Mouse (Mus musculus): ENCODE results near the gene Lrrfip2.

Gene Lrrfip2

DNA sequence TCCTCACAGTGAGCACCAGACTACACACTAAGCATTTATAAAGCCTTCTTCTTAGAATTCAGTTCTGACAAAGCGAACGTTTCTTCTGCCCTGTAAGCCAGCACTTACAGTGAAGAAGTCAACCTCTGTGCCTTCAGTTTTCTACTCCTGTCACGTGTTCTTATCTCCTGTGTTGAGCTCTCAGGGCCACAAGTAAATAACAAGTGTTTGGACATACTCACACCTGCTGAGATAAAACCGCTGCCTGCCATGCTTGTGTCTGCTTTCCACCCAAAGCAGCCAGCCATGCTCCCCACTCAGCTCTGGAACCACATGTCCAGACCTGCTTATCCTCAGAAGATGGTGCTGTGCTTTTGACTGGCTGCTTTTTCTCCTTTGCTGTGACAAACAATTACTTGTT is 49.2 kb downstream of the Lrrfip2 start:
- in situ Hi-C loops (cut with MboI) = no loop called here

DNA sequence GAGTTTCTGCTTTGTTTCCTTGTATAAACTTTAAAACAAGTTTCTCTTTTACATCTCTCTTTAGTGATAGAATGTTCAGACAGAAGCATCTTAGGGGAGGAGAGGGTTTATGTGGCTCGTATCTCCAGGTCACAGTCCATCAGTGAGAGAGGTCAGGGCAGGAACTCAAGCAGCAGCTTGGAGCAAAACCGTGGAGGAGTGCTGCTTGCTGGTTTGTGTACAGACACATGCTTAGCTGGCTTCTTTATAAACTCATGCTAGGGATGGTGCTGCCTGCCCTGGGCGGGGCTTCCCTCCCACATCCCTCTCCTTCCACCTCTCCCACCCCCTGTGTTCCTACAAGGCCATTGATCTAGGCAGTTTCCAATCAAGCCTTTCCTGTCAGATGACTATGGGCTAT is 53.0 kb downstream of the Lrrfip2 start:
- in situ Hi-C loops (cut with MboI) = no loop called here

DNA sequence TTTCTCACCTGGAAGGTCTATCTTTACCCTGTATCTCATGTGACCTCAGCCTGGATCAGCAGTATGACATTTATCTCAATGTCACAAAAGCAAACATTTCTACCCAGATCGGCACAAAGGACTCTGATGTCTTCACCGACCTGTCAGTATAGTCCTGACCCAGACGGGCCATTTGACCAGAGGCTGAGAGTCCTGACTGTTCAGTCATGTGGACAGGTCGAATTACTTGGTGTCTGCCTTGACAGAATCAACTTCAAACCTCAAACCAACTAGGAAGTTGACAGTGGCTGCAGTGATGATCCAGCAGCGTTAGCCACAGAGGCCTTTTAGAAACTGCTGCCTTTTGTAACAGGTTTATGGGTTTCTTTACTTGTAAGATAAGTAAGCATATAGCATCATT is 56.7 kb downstream of the Lrrfip2 start:
- in situ Hi-C loops (cut with MboI) = no loop called here

DNA sequence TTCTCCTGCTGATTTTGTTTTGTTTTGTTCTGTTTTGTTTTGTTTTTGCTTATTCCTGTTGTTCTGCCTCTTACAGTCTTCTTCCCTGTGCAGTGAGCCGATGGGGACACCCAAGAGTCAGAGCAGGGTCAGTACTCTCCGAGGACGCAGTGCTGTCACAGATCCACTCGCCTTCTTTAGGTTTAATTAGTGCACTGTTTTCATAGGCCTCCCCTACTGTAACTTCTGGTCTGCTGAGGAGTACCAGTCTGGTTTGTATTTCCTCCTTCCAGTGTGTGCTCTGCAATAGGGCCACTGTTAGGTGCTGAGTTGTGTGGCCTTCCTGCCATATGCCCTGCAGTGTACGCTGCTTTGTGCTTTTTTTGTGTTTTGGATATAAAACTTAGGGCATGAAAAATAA is 61.6 kb downstream of the Lrrfip2 start:
- in situ Hi-C loops (cut with MboI) = no loop called here

DNA sequence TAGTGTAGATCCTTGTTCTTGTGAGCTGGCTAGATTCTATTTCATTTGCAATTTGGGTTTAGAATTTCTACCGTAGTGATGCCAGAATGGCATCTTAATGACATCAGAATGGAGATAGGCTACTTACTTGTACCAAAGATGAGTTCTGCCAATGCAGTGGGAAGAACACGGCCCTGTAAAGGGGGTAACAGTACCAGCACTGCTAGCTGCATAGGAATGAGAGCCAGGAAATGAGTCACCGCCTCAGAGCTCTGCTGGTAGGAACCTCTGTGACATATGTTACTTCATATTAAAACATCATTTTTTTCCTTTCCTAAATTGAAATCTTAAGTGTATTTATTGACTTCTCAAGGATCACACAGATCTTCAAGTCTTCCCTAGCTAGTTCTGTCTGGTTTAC is 64.8 kb downstream of the Lrrfip2 start:
- in situ Hi-C loops (cut with MboI) = no loop called here

DNA sequence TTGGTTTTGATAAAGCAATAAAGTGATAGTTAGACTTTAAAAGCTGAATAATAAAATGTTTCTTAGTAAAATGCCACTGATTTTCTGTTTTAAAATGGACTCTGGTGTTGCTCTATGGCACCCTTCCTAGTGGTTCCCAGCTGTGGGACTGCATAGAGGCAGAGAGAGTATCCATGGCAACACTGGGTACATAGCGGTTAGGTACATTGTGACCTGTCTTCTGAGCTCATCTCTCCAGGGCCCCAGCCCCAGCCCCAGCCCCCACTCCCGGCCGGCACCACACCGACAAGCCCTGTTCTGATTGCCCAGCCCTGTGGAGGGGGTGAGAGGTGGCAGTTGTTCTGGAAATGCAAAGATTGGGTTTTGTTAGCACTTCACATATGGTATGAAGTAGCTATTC is 67.5 kb downstream of the Lrrfip2 start:
- in situ Hi-C loops (cut with MboI) = no loop called here

DNA sequence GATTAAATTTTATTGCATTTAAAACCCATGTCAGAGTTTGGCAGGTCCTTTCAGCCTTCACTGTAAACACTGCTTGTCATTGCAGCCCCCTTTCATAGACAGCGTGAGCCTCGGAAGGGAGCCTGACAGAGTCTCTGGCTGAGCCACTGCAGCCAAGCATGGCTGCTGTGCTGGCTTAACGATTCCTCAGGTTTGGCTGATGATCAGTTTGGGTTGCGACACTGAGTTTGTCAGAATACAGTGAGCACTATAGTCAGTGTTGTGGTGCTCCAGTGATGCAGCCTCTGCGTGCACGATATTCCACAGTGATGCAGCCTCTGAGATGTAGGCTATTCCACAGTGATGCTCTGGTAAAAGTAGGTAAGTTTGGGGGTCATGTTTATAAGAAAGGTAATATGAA is 69.5 kb downstream of the Lrrfip2 start:
- in situ Hi-C loops (cut with MboI) = no loop called here

DNA sequence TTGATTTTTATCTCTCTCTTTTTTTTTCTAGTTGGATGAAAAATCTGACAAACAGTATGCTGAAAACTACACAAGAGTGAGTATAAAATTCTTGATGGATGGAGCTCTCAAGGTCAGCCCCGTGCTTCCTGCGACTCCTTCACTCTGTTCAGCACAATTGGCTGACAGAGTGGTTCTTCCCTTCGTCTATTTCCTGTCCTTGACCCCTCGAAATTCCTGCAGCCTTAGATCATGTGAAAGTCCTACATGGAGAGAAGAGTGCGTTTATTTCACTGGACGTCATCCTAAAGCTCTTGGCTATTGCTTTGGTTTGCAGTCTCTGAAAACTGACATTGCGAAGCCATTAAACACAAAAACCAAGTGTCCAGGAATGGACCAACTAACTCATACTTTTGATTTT is 71.3 kb downstream of the Lrrfip2 start:
- in situ Hi-C loops (cut with MboI) = no loop called here

DNA sequence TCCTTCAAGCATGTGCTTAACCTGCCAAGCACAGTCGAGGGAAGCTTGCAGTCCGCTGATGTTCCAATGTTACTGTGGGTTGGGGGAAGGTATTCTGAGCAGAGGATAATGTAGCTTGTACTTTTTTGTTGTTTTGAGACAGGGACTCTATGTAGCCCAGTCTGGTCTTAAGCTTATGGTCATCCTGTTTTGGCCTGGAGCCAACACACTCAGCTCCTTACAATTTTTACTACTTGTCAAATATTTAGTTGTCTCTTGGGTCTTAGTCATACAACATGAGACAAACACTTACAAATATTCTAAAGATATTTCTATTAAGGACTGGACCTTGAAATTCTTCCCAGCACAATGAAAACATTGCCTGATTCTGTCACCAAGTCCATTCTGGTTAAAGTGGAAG is 75.8 kb downstream of the Lrrfip2 start:
- in situ Hi-C loops (cut with MboI) = no loop called here

DNA sequence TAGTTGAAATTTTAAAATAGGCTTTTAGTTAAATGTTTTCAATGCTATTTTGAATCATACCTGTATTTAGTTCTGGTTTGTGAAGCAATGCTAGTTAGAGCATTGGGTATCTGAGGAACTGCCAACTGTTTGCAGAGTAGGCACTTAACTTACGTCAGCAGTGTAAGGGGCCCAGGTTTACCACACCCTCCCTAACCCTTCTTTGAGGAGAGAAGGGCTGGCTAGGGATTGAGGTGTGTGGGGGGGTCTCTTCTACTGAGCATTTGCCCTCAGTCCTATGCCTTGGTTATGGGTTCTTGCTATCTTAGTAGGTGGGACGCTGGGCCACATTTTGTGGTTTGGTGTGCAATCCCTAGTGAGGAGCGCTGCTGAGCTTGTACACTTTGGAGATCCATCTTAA is 79.7 kb downstream of the Lrrfip2 start:
- in situ Hi-C loops (cut with MboI) = no loop called here

DNA sequence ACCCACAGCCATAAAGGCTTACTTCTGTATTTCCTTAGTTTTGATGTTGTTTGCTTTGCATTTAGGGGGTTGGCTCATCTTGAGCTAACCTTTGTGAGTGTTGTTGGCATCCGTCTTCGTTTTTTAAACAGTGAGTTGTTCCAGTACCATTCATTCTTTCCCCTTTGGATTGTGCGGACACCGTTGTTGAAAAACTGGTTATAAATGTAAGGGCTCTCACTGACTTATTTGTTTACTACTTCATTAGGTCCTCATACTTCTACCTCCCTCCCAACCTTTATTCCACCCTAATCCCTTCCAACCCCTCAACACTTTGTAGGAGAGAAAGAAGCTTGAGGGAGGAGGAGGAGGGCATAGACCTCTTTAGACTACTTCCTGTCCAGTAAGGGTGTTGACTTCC is 80.3 kb downstream of the Lrrfip2 start:
- in situ Hi-C loops (cut with MboI) = no loop called here

DNA sequence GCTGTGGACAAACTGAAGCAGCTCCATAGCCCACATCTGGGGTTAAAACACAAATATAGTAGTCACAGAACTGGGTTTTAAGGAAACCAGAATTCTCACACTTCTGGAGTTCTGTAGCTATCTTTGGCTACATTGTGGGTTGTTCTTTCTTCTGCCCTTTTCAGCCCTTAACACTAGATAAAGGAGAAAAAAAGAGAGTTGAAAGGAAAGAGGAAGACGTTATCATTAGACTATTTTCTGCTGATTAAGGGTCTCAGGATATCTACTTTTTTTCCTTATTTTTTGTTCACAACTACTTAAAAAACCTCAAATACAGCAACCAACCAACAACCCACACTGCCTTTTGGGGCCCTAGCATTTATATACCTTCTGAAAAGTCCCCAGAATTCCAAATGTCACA is 80.9 kb downstream of the Lrrfip2 start:
- in situ Hi-C loops (cut with MboI) = no loop called here

DNA sequence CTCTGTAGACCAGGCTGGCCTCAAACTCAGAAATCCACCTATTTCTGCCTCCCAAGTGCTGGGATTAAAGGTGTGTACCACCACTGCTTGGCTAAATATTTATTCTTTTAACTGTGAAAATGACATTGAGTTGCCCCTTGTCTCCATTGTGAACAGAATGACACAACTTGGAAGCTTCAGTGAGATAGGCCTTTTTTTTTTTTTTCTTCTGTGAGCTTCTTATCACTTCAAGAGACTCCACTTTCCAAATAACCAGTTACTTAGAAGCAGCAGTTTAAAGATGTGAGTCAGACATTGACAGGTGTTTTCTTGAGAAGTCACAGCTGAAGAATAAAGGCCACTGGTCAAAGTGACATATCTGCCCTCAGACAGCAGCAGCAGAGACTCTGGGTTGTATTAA is 82.8 kb downstream of the Lrrfip2 start:
- in situ Hi-C loops (cut with MboI) = no loop called here

DNA sequence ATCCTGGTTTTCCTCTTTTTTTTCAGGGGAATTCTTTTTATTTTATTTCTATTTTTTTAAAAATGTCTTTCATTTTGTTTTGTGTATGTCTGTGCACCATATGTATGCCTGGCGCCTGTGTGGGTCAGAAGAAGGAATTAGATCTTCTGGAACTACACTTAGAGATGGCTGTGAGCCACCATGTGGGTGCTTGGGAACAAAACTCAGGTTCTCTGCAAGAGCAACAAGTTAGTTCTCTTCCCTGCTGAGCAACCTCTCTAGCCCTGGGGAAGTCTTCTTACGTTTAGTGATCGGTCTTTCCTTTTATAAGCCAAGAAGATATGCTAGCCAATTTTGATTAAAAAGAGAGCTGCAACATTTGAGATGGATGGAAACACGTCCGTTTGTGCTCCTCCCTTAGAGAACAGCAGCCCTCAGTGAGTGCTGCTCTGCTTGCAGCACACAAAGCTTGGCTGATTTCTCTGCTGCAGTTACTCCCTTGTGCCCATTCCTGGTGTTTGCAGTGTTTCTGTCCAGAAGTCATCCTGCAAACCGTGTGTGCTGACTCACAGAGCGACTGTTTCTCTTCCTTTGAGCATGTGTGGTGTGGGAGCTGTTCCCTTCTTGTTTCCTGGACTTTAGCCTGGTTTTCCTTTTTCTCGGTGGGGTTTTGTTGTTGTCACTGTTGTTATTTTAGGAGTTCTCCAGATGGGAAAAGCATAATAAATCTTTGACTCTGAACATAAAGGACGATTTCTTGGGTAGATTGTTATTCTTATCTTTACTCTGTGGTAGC is 87.4 kb downstream of the Lrrfip2 start:
- in situ Hi-C loops (cut with MboI) = no loop called here

DNA sequence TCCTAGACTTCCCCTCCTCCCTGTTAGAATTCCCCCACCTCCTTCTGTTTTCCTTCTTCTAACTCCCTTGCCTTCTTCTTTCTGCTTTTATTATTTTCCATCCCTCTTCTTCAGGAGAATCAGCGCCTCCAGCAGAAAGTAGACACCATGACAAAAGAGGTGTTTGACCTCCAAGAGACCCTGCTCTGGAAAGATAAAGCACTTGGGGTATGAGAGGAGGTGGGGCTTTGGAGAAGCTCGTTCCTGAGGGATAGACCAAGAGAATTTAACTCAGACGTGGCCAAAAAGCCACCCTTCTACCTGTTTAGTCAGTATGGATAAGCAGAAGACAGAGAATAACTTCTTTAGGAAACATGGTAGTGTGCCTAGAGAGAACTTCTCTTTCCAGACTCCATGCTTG is 90.3 kb downstream of the Lrrfip2 start:
- in situ Hi-C loops (cut with MboI) = no loop called here

DNA sequence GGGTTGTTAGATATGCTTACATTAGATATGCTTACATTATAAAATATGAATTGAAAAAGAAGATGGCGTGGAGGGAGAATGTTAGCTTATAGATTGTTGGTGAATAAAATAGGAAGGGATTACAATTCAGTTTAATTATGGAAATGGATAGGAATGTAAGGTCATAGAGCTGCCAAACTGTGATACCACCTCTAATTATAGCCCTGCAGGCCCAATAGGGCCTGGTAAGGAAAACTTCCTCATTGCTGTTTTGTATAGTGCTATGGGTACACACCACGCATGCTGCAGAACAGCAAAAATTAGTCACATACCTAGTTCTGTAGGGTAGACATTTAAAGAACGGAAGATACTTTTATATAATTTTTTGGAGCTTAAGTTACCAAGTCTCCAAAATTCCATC is 90.8 kb downstream of the Lrrfip2 start:
- in situ Hi-C loops (cut with MboI) = no loop called here

DNA sequence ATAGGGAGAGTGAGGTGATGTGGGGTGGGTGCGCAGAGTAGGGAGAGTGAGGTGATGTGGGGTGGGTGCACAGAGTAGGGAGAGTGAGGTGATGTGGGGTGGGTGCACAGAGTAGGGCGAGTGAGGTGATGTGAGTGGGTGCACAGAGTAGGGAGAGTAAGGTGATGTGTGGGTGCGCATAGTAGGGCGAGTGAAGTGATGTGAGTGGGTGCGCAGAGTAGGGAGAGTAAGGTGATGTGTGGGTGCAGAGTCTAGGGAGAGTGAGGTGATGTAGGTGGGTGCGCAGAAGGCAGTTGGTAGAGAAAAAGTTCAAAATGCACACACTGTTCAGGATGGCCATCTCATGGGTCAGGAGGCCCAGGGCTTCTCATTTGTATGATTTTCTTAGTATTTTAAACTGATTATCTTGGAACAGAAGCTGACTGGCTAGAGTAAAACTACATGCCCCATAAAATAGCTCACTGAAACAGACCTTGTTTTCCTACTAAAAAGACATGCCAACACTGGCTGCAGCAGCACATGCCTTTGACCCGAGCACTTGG is 91.8 kb downstream of the Lrrfip2 start:
- in situ Hi-C loops (cut with MboI) = no loop called here

DNA sequence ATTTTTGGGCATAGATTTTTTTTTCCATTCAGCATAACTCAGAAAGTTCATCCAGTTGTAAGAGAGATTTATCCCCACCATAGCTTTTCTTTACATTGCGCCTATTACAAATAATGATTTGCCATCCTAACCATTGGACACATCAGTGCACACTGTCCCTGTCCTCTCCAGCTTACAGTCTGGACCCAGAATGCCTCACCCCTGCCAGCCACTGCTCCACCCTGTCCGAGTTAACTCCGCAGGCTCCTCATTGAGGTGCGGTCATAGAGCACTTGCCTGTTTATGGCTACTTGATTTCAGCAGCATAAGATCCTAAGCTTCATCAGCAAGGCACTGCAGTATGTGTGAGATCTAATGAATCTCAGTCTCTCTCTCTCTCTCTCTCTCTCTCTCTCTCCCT is 93.0 kb downstream of the Lrrfip2 start:
- in situ Hi-C loops (cut with MboI) = no loop called here

DNA sequence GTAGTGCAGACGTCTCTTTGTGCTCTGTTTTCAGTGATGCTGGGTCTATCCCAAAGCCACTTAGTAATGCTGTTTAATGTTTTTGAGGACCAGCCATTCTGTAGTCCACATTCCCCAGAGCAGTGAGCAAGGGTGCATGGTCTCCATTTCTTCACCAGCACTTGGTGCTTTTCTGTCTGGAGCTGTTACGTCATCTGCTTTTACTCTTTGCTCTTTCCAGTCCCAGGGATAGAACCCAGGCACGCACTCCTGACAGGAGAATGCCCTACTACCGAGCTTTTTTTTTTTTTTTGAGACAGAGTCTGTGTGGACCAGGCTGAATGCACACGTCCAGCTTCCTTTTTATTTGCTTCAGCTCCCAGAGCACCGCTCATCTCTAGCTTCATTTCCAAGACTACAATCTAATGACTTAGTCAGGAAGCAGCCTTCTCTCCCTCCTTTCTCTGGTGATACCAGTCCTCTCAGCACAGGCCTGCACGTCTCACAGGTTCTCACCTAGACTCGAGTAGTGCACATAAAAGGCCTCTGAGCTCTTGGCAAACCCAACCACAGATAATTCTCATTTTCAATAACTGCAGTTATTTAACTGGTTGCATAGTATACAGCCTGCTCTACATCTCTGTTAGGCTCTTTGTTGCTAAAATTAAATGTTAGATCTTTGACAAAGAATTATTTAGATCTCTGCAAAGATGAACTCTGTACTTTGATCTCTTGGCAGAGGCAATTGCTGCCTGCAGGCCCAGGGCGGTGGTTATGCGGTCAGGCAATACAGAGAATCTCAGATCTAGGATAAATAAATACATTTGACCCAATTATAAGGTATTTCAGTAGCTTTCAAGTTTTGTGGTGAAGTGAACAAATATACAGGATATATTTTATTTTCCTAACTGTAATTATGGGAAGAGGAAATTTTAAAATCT is 94.0 kb downstream of the Lrrfip2 start:
- in situ Hi-C loops (cut with MboI) = no loop called here

DNA sequence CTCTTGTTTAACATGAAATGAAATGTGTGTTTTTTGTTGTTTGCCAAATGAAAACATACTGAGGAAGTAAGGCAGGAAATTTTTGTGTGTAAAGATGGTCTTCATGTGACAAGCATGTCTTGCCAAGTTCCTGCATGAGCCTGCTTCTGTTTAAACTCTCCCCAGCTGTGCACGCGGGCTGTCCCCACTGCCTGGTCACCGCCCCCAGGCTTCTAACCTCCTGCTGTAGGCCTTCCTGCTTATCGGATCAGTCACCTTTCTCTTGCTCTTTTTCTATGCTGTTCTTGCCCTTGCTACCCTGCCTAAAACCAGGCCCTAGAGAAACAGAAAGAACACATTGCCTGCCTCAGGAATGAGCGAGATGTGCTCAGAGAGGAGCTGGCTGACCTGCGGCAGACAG is 96.1 kb downstream of the Lrrfip2 start:
- in situ Hi-C loops (cut with MboI) = no loop called here

DNA sequence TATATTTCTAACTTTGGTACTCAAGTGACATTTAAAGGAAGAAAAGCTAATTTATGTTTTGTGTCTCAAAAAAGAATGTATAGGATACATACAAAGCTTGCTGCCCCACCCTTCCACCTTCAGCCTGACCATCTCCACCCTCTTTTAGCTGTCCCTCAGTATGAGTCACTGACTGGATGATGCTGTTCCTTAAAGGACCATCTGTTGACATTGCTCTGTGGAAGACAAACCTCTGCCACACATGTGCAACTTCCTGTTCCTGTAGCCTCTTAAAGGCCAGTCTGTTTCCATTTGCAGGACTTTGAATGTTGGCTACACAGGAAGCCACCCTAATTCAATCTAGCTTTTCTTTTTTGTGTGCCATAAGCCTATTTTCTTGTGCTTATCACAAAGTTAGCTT is 99.0 kb downstream of the Lrrfip2 start:
- in situ Hi-C loops (cut with MboI) = no loop called here

DNA sequence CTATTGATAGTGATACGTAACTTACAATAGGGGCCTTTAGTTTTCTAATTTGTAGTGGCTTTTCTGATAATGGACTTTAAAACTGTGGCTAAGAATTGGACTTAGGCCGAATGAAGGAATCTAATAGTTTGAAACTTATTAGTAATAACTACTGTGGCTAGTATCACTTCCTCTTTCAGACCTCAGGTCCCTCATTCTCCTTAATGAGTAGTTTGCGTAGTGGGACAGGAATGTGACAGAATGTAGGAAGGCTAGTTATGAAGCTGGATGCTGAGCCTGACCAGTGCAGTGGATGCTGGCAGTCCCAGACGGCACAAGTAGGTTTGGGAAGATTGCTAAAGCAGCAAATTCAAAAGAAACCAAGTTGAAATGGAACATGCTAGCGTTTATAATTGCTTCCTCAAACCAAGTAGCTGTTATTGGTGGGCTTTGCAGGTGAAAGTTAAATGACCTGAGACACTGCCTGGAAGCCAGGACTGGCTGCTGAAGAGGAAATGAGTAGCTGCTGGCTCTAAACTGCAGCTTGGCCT is 103.2 kb downstream of the Lrrfip2 start:
- in situ Hi-C loops (cut with MboI) = no loop called here

DNA sequence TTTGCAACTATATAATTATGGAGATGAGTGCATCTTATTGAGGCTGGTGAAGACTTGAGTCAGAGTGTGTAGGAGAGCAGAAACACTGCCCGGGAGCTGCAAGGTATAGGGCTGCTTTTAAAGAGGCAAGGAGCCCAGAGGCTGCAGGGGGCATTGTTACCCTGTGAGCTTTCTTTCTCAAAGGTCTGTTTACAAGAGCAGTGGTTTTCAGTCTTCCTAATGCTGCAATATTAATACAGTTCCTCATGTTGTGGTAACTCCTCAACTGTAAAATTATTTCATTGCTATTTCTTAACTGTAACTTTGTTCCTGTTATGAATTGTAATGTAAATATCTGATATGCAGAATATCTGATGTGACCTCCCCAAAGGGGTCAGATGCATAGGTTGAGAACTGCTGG is 104.2 kb downstream of the Lrrfip2 start:
- in situ Hi-C loops (cut with MboI) = no loop called here

All from mature B cell (primary cell).